Mouse (Mus musculus): Measurements from ENCODE around the gene Golt1a.
"Not testable (repeated sequence)": the region's sequence is repeated elsewhere in the genome, so short reads cannot be mapped to it uniquely, and the experiment has no call there.

GRCm38 (mm10) chr1:133340403-133340802 is 30.8 kb downstream of the Golt1a start:
- TF ChIP-seq CTCF (IDR thresholded peaks at IDR 0.05; ENCODE audit: insufficient read depth, low read length); POLR2A (IDR thresholded peaks at IDR 0.05; ENCODE audit: borderline replicate concordance, extremely low read depth, low read depth, low read length): not testable (repeated sequence)
